Comparison of ENCODE assay signal across 30 mouse cellular contexts in the genomic region with DNA sequence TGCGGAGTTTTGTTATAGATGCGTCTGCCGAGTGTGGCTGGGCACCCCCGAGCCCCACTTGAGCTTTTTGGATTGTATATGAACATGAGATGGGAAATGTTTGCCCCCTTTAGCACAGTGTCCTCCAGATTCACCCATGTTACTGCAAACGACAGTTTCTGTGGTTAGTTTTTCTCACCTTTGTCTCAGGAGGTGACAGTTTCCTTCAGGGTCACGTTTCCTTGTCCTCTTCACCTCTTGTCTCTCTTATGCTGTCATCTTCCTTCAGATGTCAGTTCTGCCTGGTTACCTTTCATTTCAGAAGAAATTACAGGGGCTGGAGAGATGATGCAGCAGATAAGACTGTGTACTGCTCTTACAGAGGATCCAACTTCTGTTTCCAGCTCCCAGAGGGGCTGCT. TPM values are rescaled to one million over a fixed set of nuclear protein-coding genes. Genes with fewer than 3 reads are reported as not detected.
DNase-seq lines count a peak whose midpoint lies in the region; ATAC-seq lines count a peak whose summit lies in the region.
"Had no signal": no experiment of that assay in that cellular context is flagged by ENCODE, and none has a peak within 500 bp of the region (broad histone marks: within the 10 kb centered on the region; RNA-seq: fewer than 3 reads in every experiment).

No protein-coding gene starts in this region.

- H3K27me3 ChIP-seq in neural tube, embryonic 15.5 days (replicated peaks): no peaks in the 10 kb centered on the region
- H3K27me3 ChIP-seq: embryonic facial prominence, embryonic 12.5 days; hindbrain, embryonic 13.5 days had no signal

- peaks cover 5% of the 10 kb centered on the region; the same call in 1 of the 2 replicates for H3K4me1 ChIP-seq in neural tube, embryonic 15.5 days
- H3K4me1 ChIP-seq: embryonic facial prominence, embryonic 12.5 days had no signal

- H3K9me3 ChIP-seq in neural tube, embryonic 15.5 days (replicated peaks): no peaks in the 10 kb centered on the region
- H3K9me3 ChIP-seq: embryonic facial prominence, embryonic 12.5 days; forebrain, embryonic 10.5 days; hindbrain, embryonic 13.5 days had no signal

- no peak overlapping the region for H3K4me2 ChIP-seq in neural tube, embryonic 15.5 days
- H3K4me2 ChIP-seq: embryonic facial prominence, embryonic 12.5 days; hindbrain, embryonic 13.5 days; lung, embryonic 14.5 days had no signal

- DNase-seq in neural tube, embryonic 10.5 days (ENCODE audit: extremely low spot score, low spot score): peak; percentile 1
- peak; percentile 66 for DNase-seq in CD4-positive, CD25-positive, alpha-beta regulatory T cell, adult 2 months (ENCODE audit: low read depth, low spot score)
- peak; percentile 75 for DNase-seq in T-cell, adult 2 months (ENCODE audit: low spot score)
- DNase-seq in naive thymus-derived CD4-positive, alpha-beta T cell, adult 2 months (ENCODE audit: low read depth): peak; percentile 77
- DNase-seq in retina, postnatal 1 day: no peak
- no peak for DNase-seq in cerebellum, adult 8-10 months
- DNase-seq: adrenal gland, adult 2 months; adrenal gland, postnatal 36 days; cerebellum, adult 9-10 months; cerebellum, postnatal 36 days; gastrocnemius, adult 2 months; gastrocnemius, postnatal 36 days; heart, postnatal 4 days; kidney, adult 11 months; kidney, postnatal 25 days; liver; lung, embryonic 14.5 days; lung, postnatal 14 days; midbrain, embryonic 14.5 days; right cerebral cortex, postnatal 14 days; thymus, adult 18-20 months had no signal

- no peak overlapping the region for H3K4me3 ChIP-seq in neural tube, embryonic 15.5 days (replicated peaks)
- H3K4me3 ChIP-seq: embryonic facial prominence, embryonic 12.5 days; forebrain, embryonic 10.5 days; gastrocnemius, adult 2 months; hindbrain, embryonic 13.5 days had no signal

- ATAC-seq in neural tube, embryonic 15.5 days (ENCODE audit: low FRiP score): no peak
- ATAC-seq: forebrain, embryonic 16.5 days had no signal

- H3K27ac ChIP-seq in neural tube, embryonic 15.5 days (replicated peaks): no peak overlapping the region
- H3K27ac ChIP-seq: embryonic facial prominence, embryonic 12.5 days; forebrain, embryonic 10.5 days; gastrocnemius, adult 2 months; hindbrain, embryonic 13.5 days; liver, embryonic 14.5 days; stomach, postnatal 0 days had no signal

- no peaks in the 10 kb centered on the region for H3K36me3 ChIP-seq in neural tube, embryonic 15.5 days
- H3K36me3 ChIP-seq: embryonic facial prominence, embryonic 12.5 days; forebrain, embryonic 10.5 days; hindbrain, embryonic 13.5 days had no signal

- 83% methylated on average over 6 of the region's 6 CpGs for WGBS in neural tube, embryonic 15.5 days

- no peak overlapping the region for H3K9ac ChIP-seq in neural tube, embryonic 15.5 days (replicated peaks)
- H3K9ac ChIP-seq: embryonic facial prominence, embryonic 12.5 days; hindbrain, embryonic 13.5 days; liver, embryonic 14.5 days; lung, embryonic 14.5 days had no signal

RNA-seq across cellular contexts. Expression of gene Gimap9, which starts 3.8 kb away (rescaled TPM):
- polyA plus RNA-seq in neural tube, embryonic 15.5 days (2015; fragmentation: Nextera tagmentation; extraction: Ambion mirVana): 1.9 and 11.8 TPM in 2 replicates

RNA-seq across cellular contexts. Expression of gene Gimap4, which starts 4.6 kb away (rescaled TPM):
- 1.4 and 4.9 TPM in 2 replicates for polyA plus RNA-seq in neural tube, embryonic 15.5 days (2015; fragmentation: Nextera tagmentation; extraction: Ambion mirVana)

RNA-seq across cellular contexts. Expression of gene Gimap6, which starts 28.3 kb away (rescaled TPM):
- polyA plus RNA-seq in neural tube, embryonic 15.5 days (2015; fragmentation: Nextera tagmentation; extraction: Ambion mirVana): 8.1 and 16.7 TPM in 2 replicates

RNA-seq across cellular contexts. Expression of gene Gimap8, which starts 32.7 kb away (rescaled TPM):
- polyA plus RNA-seq in neural tube, embryonic 15.5 days (2015; fragmentation: Nextera tagmentation; extraction: Ambion mirVana): 0.73 and 1.4 TPM in 2 replicates

RNA-seq across cellular contexts. Expression of gene Gm28053, which starts 38.7 kb away (rescaled TPM):
- polyA plus RNA-seq in neural tube, embryonic 15.5 days (2015; fragmentation: Nextera tagmentation; extraction: Ambion mirVana): 1.9 TPM in 1 of 2 replicates, not detected in the other
- polyA plus RNA-seq: adrenal gland, adult 2 months; embryonic facial prominence, embryonic 12.5 days; forebrain, embryonic 10.5 days; forebrain, embryonic 16.5 days; hindbrain, embryonic 13.5 days; limb, embryonic 11.5 days; neural tube, embryonic 11.5 days had no signal

Comparison
In these comparisons a context has a peak if more than half of its experiments do, and no peak if none do; other contexts are left out.
1. DNase-seq: peak in neural tube, embryonic 10.5 days (single experiment), CD4-positive, CD25-positive, alpha-beta regulatory T cell, adult 2 months (single experiment), T-cell, adult 2 months (single experiment) and naive thymus-derived CD4-positive, alpha-beta T cell, adult 2 months (single experiment); none in retina, postnatal 1 day (single experiment) and cerebellum, adult 8-10 months (single experiment).